Mouse (Mus musculus): ENCODE data around the gene Creld2.

The Creld2 gene

DNA sequence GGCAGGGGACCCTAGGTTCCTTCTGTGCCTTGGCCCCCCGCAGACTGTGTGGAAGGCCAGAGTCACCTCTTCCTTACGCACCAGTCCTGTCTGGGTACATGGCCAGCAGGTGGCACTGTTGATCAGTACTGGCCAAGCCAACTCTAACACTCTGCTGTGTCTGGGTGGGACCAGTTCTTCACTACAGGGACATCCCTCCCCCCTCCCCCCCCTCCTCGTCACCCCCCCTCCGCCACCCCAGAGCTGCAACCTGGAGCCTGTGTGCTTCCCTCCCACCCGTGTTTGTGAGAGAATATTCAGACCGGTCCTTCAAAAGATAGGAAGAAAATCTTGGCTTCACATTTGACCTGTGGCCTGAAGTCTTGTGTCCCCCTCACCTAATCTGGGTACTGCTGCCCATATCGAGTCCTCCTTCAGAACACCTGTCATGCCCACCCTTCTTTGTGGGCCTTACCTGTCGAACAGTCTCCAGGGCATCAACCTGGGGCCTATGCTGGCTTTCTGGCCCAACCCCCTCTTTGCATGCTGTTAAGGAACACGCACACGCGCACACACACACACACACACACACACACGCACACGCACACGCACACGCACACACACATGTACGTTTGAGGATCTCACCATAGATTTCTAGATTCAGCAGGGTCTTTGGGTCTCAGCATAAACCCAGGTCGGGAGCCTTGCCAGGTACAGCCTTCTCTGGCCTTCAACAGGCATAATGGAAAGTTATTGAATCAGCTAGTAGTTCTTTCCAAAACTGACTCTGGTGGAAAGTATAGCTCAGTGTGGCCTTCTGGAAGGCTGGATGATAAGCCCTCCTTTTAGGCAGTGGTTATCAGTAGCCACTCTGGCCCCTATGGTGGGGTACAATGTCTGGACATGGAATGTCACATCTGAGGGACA is 9.6 kb downstream of the Creld2 start:
- DNase-seq (ENCODE audit: extremely low spot score, low read depth, low spot score) = peak; percentile 70

DNA sequence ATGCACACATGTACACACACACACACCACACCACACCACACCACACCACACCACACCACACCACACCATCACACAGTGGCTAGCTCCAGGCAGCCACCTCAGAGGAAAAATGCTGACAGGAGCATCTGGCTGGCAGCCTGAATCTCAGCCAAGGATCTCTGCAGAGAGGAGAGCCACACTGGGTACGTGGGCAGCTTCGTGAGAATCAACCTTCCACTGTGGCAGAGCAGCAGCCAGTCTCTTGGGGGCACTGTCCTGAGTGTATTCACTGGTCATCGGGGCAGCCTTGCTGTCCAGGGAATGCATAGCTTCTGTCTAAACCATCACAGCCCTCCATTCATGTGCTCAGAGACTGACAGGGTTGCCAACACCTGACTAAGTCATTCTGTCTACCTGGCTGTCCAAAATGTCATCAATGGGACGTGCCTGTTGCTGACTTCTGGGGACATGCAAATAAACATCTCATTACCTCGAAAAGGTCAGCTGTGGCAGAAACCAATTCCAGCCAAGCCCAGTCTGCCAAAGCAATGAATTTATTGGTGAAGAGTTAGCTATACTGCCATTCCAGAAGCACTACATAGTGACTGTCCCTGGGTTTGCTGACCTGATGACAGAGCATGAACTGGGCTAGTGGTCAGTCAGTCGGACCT is 10.5 kb downstream of the Creld2 start:
- no peak for DNase-seq (ENCODE audit: extremely low spot score, low read depth, low spot score)

DNA sequence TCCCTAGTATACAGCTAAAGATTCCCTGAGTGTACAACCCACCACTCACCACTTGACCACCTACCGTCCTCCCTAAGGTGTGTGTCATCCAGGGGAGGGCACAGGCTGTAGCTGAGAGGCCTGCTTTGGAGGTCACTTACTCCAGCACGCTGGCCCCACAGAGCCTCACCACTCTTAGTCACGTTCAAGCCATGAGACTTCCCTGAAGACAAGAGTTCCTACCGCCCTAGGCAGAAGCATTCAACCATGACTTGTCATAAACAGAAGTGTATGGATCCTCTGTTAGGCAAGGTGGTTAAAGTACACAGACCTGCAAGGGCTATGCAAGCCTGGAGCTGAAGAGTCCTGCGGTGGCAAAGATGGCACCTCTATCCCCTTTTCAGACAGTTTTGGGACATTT is 11.2 kb downstream of the Creld2 start:
- DNase-seq (ENCODE audit: extremely low spot score, low read depth, low spot score) = no peak

DNA sequence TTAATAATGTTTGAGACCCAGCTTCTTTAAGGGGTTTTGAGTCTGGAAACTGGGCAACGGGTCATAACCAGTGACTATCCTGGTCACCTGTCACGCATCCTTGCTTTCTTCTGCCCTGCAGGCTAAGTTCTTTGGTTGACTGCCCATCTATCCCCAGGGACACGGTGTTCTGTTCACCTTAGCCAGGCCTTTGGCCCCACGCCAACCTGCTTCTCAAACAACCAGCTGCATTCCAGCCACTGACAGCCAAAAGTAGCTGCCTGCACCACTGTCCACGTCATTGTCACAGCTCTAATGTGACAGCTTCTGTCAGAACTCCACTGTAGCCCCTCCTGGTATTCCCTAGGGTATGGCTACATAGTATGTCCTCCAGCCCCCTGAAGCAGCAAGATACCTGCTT is 12.0 kb downstream of the Creld2 start:
- no peak for DNase-seq (ENCODE audit: extremely low spot score, low read depth, low spot score)

DNA sequence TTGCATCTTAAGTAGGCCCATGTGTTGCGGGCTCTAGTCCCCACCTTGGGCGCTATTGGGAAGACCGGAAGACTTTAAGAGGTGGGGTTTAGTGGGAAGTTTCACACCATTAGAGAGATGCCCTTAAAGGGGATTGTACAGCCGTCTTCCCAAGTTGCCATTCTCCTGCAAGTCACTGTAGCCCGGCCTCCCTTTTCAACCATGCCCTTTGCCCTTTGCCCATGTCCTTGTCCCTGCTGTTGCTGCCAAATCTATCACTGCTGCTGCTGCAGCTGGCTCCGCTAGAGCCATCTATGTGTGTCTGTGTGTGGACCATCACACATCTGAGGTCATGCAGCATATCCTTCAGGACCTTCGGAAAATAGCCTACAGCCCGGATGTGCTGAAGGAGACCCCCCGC is 13.1 kb downstream of the Creld2 start:
- no peak for DNase-seq (ENCODE audit: extremely low spot score, low read depth, low spot score)

DNA sequence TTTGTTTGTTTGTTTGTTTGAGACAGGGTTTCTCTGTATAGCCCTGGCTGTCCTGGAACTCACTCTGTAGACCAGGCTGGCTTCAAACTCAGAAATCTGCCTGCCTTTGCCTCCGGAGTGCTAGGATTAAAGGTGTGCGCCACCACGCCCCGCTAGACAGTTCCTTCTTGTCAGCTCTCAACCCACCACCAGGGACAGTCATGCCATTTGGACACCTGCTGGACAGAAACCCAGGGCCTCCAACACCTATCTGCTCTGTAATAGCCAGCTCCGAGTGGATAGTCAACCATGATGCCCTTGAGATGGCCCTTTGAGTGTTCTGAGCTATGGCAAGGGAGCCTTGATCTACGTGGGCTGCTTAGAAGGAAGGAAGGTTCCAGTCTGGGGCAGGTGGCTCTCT is 16.6 kb downstream of the Creld2 start:
- no peak for DNase-seq (ENCODE audit: extremely low spot score, low read depth, low spot score)

DNA sequence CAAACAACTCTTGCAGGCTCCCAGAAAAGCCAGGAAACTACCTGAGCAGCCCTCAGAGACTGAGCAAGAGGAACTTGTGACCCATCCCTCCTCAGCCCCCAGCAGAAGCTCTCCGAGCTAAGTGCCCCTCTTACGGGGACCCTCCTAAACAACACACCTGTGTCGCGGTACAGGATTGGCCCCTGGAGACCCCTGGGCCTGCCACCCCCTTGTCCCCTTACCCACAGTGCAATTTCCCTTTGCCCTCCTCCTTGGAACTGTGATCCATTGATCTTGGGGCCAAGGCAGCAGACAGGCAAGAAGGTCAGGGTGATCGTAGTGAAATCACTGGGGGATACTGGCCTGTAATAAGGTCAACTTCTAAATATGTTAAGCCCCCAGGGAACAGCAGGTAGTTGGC is 17.1 kb downstream of the Creld2 start:
- DNase-seq (ENCODE audit: extremely low spot score, low read depth, low spot score) = no peak

DNA sequence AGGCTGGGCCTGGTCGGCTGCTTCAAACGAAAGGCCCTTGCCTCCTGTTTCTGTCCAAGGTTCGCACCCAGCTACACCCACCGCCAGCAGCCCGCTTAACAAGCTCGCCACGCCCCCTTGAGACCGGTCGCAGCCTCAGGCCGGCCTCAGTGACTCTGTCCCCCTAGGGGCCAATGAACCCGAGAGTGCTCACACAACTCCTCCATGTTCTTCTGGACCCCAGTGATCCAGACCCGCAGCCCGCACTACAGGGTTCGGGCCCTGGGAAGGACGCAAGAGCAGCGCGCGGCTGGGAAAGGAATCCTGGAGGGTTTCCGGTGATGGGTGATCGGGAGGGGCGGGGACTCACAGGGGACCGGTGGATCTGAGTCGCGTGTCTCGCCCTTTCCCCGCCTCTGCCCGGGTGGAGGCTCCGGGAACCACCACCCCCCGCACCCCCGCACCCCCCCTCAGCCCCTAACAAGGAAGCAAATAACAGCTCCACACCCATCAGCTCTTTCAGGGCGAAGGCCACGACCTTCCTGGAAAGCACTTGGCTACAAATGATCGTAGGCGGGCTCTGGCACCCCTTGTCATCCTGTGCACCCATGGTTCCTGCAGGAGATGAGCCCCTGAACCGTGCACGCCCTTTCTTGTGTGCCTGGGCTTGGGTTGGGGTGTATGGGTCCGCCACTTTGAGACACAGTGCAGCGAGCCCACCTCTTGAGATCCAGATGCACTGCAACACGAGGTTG is 17.9 kb downstream of the Creld2 start:
- DNase-seq (ENCODE audit: extremely low spot score, low read depth, low spot score) = no peak

DNA sequence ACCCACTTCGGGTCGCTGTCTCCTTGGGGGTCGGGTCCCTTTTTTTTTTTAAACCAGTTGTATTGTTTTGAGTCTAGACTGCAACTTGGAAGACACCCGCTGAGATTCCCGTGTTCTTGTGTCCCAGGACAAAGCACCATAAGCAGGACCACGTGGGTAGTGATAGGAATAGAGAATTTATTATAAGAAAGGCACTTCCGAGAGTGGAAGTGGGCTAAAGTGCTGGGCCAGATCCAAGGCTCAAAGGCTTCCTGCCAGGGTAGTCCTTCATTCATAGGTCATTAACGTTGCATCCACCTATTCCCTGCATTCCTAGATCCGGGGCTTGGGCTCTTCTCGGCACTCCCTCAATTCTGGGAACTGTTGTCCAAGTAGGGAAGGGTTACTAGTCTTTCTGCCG is 18.5 kb downstream of the Creld2 start:
- no peak for DNase-seq (ENCODE audit: extremely low spot score, low read depth, low spot score)

DNA sequence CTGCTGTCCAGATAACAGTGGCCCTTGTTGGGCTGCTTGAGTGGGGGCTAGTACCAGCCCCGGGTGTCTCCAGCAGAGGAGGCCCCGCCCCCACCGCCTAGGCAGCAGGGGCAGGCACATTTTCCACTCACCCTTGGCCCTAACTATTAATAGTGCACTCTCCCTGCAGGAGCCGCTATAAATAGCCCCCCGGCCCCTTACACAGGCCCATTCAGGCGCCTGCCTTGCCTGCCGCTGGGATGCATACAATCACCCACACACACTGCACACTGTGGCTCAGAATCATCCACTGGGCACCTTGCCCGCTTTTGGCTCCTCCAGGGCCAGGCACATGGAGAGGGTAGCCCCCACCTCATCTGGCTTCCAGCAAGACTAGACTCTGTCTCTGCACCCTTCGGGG is 19.8 kb downstream of the Creld2 start:
- no peak for DNase-seq (ENCODE audit: extremely low spot score, low read depth, low spot score)

DNA sequence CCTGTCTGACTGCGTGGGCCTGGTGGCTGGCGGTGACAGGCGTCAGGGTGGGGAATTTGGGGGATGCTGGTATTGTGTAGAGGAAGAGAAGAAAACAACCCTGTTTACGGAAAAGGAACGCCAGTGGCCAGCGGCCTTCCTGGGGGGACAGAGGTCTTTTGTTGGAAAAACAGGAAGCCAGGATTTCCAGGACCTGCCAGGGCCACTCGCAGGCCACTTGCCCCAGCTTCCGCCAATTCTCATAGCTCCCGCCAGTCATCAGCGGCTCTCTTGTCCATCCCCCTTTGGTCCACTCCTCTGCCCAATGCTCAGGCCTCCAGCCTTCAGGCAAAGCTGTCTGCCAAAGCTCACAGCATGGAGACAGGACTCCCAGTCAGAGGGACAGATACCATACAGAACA is 20.7 kb downstream of the Creld2 start:
- no peak for DNase-seq (ENCODE audit: extremely low spot score, low read depth, low spot score)

DNA sequence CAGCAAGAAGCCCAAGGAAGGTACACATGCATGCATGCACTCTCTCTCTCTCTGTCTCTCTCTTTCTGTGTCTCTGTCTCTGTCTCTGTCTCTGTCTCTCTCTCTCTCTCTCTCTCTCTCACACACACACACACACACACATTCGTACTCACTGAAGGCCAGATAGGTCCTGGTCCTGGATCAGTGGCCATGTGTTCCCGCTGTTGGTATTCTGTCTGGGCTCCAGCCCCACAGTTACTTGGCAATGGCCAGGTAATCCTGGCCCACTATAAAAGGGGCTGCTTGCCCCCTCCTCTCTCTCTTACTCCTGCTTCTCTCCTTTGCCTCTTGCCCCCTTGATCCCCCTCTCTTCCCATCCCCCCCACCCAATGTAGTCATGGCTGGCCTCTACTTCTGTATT is 21.7 kb downstream of the Creld2 start:
- no peak for DNase-seq (ENCODE audit: extremely low spot score, low read depth, low spot score)

DNA sequence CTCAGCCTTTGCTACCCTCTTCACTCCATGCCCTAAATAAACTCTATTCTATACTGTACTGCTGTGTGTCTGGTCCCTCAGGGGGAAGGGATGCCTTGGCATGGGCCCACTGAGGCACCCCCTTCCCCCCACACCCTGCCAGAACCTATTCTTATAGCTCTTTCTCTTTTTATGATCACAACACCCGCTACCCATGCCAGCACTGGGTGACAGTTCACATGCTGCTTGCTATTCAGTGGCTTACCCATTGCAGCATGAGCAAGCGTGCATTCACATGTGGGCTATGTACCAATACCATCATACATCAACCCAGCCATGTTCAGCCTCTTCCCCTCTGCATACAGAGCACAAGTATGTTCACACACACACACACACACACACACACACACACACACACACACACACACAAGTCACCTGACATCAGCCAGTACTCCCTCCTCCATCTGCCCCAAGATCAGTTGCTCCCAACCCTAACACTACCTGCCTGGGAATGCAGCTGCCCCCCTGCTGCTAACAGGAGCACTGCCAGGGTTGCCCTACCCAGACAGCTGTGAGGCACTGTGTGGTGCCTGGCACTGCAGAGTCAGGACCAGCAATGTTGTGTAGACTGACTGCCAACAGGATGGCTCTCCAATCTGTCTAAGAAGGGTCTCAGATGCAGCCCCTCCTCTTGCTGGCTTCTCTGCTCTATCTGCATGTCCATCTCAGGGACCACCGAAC is 22.3 kb downstream of the Creld2 start:
- no peak for DNase-seq (ENCODE audit: extremely low spot score, low read depth, low spot score)

DNA sequence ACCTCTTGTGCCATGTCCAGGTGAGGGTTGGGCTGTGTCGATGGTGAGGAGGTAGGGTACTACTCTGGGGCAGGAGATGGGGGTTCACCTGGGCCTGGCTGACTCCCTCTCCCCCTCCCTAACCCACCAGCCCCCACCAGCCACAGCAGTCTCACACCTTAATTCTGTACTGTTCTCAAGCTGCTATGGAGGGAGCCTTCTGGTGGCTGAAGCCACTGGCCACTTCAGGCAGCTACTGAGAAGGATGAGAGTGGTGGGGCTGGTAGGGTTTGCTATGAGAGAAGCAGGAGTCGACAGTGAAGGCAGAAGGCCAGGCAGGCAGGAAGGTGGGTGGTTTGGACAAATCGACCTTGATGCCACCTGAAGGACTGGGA is 22.8 kb downstream of the Creld2 start:
- no peak for DNase-seq (ENCODE audit: extremely low spot score, low read depth, low spot score)

DNA sequence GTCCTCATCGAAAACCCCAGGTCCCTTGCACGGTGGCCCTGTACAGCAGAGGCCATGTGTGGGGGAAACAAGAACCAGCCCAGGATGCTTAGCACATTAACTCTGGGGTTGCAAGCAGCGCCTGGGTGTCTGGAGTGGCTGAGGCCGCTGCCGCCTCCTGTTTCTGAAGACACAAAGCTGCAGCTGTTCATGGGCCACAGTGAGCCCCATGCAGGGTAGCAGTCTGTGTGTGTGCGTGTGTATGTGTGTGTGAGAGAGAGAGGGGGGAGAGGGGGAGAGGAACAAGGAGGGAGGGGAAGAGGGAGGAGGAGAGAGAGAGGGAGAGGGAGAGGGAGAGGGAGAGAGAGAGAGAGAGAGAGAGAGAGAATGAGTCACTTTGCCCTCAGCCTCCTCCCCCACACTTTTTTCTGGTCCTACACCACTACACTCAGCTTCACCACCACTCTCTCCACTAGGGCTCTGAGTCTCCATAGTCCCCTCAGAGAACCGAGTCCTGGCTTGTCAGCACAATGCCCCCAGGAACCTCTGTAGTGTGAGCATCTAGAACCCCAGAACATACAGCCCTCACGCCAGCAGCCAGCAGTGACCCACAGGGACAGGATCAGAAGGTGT is 24.1 kb downstream of the Creld2 start:
- DNase-seq (ENCODE audit: extremely low spot score, low read depth, low spot score) = no peak

DNA sequence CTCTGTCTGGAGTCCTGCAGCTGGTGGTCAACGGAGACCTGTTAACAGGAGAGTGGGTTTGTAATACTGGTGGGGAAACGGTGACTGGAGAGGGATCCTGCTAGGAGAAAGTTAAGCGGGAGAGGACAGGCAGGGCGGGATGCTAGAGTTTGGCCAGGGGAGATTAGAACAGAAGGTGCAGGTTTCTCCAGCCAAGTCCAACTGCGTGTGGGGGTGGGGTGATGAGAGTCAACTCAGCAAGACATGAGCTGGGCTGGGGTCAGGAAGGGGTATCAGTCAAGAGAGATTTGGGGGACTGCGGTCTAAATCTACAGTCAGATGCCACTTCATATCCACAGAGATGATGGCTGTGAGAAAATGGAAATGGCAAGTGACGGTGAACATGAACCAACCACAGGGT is 25.5 kb downstream of the Creld2 start:
- DNase-seq (ENCODE audit: extremely low spot score, low read depth, low spot score) = no peak

DNA sequence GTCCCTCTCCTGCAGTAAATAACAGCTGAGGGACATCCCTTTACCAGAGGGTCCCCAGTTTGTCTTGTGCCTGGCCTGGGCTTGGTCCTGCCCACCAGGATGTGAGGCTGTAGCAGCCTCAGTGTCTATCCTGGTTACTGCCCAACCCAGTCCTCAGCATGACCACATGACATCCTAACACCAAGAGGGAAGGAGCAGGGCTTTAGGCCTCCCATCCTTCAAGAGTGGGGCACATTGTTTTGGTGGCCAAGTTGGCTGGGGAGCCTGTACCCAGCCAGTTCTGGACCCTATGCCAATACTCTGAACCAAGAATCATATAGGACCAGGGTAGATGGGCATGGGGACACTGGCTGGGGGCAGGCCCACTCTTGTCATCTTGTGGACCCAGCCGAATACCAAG is 29.2 kb downstream of the Creld2 start:
- no peak for DNase-seq (ENCODE audit: extremely low spot score, low read depth, low spot score)

DNA sequence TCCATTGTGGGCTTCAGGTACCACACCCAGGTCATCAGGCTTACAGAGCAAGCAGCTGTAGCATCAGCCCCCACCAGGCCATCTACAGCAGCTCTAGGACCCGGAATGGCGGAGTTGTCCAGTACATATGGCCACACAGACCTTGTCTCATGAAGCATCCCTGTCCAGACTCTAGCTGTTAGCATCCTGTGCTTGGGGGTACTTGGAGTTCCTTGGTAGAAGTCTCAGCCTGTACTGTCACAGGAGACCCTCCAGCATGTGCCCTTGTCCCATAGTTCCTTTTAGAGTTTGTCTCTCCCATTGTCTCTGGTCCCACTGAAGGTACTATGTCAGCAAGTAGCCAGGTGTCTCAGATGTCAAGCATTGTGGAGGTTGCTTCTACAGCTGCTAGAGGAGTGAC is 30.2 kb downstream of the Creld2 start:
- DNase-seq (ENCODE audit: extremely low spot score, low read depth, low spot score) = no peak

DNA sequence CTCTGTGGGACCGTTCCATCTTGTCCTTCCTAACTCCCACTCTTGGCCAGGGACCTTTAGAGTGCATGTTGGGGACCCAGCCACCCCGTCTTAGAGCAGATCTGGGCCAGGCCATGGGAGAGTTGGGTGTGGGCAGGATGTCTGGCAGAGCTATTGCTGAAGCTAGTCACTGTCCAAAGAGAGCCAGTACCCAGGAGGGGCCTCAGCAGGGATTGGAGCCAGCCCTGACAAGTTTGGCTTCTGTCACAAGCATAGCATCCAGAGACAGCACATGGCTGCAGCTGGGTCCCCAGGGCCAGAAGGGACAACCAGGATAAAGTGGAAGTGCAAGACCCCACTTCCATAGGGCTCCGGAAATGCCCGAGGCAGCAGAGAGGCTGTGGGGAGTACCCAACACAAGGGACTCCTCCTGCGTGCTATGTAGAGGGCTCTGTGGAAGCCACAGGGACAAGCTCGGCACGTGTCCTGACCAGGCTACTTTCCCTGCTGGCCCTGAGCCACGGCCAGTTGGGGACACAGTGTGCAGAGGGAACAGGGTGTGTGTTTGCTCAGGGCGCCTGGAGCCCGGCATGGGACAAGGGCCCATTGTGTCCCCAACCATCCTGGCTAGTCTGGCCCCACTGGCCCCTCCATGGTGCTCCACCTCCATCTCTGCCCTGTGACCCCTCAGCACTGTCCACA is 30.8 kb downstream of the Creld2 start:
- no peak for DNase-seq (ENCODE audit: extremely low spot score, low read depth, low spot score)

DNA sequence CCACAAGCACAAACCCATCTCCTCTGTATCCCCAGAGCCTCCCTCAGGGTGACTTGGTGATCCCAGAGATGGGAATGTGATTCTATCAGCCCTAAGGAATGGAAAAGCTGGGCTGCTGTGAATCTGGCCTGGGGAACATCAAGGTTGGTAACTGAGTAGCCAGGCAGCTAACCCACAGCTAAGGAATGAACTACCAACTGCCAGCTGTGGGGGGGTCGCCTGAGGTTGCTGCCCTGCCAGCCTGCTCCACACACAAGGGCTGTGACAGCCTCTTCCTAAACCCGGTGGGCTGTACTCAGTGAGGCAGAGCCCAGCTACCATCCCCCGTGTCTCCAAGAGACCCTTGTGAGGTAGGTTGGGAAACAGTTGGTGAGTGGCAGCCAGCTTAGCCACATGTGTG is 31.6 kb downstream of the Creld2 start:
- DNase-seq (ENCODE audit: extremely low spot score, low read depth, low spot score) = no peak
